Mouse (Mus musculus): Measurements from ENCODE around the gene Rnf126.

Gene Rnf126

DNA sequence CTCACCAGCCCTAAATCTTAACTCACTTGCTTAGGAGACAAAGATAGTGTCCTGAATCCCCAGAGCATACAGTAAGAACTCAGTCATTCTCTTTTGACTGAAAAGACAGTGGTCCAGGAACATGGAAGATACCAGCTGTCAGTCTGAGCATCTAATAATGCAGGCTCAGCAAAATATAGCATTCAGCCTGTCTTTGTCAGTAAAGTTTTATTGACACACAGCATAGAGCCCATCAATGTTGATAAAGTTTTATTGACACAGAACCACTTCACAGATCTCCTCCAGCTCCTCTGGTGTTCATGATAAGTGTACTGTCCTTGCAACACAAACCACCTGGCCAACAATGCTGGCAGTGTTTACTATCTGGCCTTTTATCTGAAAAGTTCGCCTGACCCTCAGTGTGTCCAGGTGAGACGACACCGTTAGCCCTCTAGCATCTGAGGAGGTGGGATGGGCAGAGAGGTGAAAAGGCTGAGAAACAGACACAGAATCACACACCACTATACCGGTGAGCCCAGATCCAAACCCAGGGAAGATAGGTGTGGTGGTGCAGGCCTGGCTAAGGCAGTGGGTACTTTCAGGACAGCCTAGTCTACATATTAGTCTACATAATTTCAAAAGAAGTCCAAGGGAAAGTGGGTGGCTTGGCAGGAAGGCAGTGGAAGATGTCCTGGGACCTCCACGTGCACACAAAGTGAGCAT lies 25.7 kb upstream of the Rnf126 start:
- no peak for DNase-seq (ENCODE audit: low spot score)

DNA sequence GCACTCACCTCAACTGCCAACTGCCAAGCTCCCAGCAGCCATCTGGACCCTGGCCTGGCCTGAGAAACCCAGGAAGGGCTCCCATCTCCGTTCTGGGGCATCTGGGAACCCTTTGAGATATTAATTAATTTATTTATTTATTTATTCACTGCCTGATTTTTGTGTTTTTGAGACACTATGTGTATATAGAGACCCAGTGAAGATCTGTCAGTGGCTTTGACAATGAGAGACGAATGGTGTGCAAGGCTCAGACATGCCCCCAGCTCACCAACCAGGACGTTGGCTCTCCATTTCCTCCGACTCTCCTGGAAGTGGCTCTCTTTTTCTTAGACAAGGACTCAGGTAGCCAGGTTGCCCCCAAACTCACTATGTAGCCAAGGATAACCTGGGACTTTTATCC lies 24.1 kb upstream of the Rnf126 start, which contains the start of gene Prss57:
TSS of gene Prss57 (minus strand) at position 101 of the 400 bp plus-strand sequence.
- no peak for DNase-seq (ENCODE audit: low spot score)

DNA sequence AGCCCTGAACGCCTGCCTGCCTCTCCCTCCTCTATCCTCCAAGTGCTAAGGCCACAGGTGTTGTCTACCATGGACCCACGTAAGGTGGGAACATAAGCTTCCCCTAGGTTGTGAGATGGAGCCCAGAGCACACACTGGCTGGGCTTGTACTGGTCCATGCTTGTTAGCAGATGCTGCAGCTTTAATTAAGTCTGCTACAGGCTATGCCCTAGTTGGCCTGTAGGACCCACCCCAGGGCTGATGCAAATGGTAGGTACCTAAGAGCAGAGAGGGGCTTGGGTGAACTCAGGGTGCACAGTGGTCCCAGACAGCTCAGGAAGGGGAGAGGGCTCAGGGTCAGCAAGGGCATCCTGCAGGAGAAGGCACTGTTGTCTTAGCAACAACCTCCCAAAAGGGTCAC lies 22.8 kb upstream of the Rnf126 start:
- DNase-seq (ENCODE audit: low spot score), result no peak

DNA sequence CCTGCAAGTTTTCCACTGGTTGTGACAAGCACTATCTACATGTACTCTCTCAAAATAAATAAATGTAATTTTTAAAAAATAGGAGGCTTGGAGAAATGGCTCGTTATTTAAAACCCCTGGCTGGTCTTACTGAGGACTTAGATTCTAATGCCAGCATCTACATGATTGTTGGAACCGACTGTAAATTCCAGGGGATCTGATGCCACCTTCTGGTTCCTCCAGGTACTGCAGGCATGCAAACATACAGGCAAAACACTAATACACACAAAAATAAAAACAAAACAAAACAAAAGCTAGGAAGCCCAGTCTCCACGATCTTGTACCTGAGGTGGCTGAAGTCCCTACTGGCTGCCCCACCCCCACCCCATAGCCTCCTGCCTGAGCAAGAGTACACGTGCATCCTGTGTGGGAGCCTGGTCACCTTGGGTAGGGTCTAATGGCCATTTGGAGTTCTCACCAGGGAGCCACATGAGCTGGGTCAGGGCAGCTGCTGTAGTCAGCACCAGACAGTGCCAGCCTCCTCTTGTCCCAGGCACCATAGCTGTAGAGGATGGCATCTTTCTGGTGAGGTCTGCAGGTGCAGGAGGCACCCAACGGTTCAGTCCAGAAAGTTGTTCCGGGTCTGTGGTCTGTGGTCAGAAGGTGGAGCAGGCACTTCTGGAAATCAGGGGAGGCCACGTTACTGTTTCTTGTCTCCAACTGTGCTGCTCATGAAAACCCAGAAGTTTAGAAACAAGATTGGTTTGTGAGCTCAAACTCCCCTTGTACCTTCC lies 21.8 kb upstream of the Rnf126 start:
- DNase-seq (ENCODE audit: low spot score), result peak; percentile 71

DNA sequence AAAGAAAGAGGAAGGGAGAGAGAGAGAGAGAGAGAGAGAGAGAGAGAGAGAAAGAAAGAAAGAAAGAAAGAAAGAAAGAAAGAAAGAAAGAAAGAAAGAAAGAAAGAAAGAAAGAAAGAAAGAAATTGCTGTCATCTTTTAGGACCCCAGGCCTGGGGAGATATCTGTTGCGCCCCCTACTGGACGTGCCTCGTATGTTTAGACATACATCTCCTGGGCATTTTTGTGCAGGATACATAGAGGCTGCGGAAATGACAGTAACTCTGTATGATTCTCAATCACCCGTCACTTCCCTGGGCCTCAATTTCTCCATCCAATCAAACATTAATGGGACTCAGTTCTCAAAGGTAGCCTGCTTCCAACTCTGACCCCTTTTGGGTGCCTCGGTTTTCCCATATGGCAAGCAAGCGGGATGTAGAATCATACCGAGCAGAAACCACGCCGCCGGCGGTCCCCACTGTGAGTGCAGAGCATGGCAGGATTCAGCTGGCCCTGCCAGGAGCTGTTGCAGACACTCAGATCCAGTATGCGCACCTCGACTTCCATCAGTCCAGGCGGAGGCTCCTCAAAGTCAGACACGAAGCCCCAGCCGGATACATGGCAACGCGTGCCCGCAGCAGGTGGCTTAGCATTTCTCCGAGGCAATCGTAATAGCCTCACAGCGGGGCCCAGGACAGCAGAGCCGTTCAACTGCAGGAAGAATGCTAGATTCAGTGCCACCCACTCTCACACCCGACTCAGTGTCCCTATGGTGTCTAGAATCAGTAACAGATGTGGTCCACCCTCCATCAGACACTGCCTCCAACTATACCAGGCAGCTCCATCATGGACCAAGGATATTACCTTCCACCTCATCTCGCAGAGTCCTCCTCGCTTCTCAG lies 17.4 kb upstream of the Rnf126 start:
- no peak for DNase-seq (ENCODE audit: low spot score)

DNA sequence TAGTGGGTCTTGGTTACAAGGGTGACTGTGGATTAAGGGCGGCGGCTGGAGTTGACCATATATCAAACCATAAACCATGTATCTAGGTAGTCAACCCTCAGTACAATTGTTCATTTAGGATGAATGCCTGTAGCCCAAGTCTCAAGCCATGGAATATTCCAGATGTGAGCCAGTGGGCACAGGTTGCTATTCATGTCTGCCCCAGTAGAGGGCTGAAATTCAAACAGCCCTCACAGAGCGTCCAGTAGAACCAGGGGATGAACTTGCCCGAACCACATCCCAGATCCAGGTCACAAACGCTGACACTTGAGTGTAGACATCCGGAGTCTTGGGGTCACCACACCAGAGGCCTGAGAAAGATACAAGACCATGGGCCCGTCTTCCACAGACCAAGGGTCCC lies 16.3 kb upstream of the Rnf126 start:
- no peak for DNase-seq (ENCODE audit: low spot score)

DNA sequence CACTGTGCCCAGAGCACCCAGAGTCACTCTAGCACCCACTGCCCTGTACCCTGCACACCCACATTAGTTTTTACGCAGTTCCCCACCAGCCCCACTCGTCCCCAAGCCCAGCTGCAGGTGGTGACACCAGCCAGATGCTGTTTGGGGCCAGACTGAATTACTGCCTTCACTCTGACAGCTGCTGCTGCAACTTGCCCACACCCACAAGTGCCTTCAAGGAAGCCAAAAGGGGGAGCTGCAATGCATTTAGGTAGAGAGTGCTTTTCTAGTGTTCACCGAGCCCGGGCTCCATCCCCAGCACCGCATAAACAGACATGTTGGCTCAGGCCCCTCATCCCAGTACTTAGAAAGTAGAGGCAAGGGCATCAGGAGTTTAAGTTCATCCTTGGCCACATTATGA lies 15.2 kb upstream of the Rnf126 start:
- no peak for DNase-seq (ENCODE audit: low spot score)

DNA sequence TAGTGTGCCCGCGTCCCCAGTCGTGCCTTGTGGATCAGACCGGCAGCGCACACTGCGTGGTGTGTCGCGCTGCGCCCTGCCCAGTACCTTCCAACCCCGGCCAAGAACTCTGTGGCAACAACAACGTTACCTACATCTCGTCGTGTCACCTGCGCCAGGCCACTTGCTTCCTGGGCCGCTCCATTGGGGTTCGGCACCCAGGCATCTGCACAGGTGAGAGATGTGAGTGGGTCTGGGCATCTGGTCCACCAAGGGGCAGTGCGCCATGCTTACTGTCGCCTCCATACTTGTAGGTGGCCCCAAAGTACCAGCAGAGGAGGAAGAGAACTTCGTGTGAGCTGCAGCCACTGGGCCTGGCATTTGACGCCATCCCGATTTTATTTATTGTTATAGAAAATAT lies 14.4 kb upstream of the Rnf126 start:
- no peak for DNase-seq (ENCODE audit: low spot score)

DNA sequence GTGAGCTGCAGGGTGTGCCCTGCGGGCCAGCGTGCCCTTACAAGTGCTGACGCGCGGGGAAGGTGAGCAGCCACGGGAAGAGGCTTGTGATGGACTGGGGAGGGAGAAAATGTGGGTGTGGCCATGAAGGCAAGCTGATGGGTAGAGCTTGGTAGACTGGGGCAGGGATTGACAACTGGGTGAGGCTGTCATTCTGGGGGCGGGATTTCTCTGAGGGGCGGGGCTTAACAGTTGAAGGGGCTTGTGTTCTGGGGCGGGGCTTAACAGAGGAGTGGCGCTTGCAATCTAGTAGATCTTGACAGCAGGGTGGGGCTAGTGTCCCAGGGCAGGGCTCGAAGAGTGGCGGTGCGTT lies 13.9 kb upstream of the Rnf126 start:
- no peak for DNase-seq (ENCODE audit: low spot score)

DNA sequence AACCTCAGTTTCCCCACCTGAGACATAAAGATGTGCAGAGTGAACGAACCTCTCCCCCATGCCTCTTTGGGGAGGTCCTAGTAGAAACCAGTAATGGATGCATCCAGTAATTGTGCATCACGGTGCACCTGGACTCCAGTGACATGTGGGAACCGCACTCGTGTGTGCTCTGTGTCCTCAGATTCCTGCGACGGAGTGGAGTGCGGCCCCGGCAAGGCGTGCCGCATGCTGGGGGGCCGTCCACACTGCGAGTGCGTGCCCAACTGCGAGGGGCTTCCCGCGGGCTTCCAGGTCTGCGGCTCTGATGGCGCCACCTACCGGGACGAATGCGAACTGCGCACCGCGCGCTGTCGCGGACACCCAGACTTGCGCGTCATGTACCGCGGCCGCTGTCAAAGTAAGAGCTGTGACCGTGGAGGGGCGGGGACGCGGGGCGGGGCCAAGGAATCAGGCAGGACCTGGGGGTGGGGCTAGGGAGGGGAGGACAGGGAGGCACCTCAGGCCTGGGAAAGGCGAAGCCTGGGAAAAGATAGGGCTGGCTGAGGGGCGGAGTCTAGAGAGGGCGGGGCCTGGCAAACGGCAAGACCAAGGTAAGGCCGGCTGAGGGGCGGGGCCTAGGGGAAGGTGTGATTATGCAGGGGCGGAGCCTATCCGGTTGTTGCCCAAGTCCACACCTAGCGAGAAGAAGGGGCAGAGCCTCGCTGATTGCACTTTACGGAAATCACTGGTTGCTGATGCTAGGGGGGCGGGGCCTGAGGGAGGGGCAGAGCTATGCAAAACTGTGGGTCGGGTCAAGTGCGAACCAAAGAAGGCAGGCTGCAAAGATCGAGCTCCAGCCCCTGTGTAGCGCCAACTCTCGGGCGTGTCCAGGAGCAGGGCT lies 13.3 kb upstream of the Rnf126 start:
- DNase-seq (ENCODE audit: low spot score), result peak; percentile 84

DNA sequence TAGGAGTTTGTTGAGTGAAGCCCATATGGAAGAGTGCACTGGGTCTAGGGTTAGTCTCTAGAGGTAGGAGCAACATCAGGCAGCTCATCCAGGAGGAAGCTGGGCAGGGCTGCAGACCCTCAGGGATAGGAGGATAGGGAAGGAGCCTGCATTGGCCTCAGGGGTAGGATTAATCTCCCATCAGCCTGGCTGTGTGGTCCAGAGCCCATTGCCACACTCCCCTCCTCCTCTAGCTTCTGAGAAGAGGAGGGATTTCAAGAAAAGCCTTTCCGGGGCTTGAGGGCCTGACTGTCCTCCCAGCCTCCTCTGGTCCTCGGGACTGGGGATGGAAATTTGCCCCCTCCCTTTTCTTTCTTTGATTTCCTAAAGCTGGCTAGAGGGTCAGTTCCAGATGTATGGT lies 12.4 kb upstream of the Rnf126 start:
- no peak for DNase-seq (ENCODE audit: low spot score)

DNA sequence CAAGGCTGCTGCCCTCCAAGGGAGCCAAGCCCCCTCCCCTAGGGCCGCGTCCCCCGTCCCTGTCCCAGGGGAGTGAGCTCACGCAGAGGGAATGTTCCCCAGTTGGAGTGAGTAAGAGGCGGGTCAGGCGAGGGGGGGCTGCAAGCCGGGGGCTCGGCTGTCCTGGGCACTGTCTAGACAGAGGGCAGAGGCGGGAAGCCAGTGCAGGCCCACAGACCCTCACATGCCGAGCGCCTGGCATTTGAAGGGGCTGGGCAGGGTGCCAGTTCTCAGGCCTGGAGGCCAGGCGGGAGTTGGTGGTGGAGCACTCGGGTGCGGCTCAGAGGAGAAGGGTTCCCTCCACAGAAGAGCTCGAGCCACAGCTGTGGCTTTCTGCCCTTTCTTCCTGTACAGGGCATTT lies 11.3 kb upstream of the Rnf126 start:
- DNase-seq (ENCODE audit: low spot score), result no peak

DNA sequence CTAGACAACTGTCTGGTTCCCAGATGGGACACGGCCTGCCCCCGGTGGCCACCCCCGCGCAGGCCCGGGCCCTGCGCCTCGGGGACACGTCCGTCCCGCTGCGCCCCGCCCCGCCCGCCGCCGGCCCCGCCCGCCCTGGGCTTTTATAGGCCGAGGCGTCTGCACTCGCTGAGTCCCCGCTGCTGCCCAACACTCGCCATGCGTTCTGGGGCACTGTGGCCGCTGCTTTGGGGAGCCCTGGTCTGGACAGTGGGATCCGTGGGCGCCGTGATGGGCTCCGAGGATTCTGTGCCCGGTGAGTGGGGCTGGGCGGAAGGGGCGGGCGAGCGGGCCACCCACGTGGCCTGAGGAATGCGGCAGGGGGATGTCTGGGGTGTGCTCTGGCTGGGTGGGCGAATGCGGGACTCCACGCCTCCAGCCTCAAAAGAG lies 10.4 kb upstream of the Rnf126 start, which contains the start of gene Fstl3:
TSS of gene Fstl3 (plus strand) at position 170 of the 429 bp plus-strand sequence.
- DNase-seq (ENCODE audit: low spot score), result no peak

DNA sequence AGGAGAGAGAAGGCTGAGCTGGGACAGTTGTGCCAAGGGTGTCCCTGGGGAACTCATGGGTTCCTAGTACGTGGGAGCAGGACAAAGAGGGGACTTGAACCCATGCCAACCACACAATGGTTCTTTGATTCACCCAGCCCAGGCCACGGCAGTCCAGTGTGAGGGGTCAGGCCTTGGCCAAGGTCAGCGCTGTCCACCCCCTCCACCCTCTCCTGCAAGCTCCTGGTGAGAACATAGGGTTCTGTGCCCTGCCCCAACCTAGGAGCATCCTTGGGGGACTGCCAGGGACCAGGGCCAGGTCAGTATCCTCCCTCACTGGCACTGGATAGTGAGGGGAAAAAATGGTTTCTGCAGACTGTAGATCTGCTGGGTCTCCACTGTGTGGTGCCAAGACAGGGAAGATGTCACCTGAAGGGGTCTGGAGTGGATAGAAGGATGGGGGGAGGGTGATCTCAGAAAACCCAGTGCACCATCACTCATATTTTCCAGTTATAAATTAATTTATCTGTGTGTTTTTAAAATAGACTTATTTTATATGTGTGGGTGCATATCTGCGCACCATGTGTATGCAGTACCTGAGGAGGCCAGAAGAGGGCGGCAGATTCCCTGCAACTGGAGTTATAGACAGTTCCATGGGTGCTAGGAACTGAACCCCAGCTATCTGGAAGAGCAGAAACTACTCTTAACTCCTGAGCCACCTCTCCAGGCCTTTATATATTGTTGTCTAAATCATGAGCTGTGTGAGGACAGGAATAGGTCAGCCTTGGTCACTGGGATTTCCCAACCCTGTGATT lies 7.9 kb upstream of the Rnf126 start:
- DNase-seq (ENCODE audit: low spot score), result no peak

DNA sequence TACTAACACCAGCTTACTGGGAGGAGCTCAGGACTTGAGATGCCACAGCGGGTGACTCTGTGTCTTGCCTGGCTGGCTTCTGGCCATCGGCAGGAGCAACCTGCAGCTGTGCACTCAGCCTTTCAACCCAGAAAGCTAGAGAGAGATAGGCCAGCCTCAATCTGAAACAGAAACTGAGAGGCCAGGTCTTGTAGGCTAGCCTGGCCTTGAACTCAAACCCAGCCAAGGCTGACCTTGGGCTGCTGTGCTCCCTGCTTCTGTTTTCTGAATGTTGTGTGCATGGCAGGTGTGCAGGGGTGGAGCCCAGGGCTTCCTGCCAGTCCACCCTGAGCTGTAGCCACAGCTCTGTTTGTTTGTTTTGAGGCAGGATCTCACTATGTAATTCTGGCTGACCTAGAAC lies 6.5 kb upstream of the Rnf126 start:
- DNase-seq (ENCODE audit: low spot score), result no peak

DNA sequence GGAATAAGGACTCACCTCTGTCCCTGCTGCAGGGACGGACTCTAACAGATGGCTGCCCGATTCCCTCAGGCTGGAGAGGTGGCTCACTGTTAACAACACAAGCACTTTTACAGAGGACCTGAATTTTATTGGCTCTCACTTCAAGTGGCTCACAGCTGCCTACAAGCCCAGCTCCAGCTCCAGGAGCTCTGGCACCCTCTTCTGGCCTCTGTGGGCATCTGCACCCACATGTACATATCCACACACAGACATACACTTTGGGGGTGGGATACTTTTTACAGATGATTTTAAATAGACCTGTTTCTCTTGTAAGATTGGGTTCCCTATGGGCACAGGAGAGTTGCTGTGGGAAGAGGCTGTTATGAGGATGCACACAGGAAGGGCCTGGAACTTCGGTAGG lies 5.6 kb upstream of the Rnf126 start:
- no peak for DNase-seq (ENCODE audit: low spot score)

DNA sequence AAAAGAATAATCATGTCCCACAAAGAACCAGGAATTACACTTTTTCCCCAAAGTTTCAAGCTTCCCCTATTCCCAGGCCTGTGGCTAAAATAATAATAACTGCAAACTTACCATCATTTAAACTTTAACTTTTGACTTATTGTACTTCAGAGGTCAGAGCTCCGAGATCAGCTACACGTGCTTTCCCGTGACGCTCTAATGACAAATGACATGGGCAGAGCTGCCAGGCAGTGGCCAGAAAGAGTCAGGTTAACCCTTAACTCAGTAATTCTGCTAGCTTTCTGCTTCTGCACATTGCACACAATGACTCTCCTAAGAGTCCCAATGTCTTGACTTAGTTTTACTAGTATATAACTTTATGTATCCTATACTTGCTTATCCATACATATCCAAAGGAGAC lies 2.6 kb upstream of the Rnf126 start:
- no peak for DNase-seq (ENCODE audit: low spot score)

DNA sequence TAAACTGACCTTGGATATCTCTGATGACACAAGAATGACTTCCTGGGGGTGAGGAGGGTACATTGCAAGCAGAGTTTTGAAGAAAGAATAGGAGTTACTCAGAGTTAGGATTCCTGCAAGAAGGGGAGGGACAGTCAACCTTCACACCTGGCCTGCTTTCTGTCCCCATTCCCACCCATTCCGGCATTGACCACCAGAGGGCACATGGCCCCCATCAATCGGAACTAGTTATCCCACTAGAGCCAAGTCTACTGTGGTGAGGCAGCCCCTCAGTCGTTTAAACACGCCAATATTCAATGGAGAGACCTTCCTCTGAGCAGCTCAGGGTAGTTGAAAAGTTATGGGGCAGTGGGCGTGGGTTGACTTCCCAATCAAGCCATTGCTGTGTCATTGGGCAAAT lies 1.6 kb upstream of the Rnf126 start:
- DNase-seq (ENCODE audit: low spot score), result peak; percentile 57

DNA sequence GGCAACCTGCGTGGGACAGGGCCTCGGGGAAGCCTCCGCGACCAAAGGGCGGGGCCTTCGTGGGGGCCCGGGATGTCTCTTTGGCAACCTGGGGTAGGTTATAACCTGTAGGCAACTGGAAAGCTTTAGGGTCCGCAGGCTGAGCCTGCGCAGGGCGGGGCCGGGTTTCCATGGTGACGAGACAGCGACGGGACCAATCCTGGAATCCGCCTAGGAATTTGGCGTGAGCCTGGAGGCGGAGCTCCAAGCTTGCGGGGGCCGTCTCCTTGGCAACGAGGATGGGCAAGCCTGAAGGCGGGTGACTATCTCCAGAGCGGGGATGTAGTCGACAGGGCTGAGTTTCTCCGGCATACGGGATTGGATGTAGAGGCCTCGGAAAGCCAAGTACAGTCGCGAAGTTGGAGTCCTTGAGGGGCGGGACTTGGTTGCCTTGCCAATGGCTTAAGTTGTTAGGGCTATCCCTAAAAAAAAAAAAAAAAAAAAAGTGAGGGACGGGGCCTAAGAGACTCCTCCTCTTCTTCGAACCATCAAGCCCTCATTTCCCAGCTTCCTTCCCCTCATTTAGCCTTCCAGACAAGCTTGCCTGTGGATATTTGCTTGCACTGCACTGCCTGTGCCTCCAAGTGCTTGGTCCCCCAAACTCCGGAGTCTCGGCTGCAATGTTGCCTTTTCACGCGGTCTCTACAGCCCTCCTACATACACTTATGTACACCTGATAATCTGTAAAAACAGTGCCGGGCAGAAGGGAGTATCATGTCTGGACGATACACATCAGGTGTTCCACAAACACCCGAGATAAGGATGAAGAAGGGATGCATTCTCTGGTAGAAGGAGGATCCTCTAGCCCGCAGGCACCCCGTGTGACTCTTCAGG lies 856 bp upstream of the Rnf126 start:
- peak; percentile 83 for DNase-seq (ENCODE audit: low spot score)

DNA sequence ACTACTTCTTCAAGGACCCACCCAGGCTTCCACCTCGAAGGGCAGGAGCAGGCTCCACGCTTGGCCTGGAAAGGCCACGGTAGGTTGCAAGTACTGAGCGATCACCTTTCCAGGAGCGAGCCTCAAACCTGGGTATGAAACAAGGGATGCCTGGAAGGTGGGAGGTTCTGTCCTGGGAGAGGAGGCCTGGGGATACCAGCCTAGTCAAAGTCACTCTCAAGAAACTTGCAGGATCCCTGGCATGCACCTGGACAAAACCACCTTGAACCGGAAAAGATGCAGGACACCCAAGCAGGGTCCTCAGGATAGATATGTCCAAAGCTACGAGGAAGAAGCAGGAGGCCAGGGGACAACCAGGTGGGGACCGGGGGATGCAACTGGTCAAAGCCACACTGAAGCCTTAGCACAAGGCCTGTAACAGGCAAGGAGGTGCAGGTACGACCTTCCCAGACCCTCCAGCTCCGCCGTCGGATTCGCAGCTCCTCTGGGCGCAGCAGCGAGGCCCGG lies 698 bp downstream of the Rnf126 start:
- no peak for DNase-seq (ENCODE audit: low spot score)

All from ovary, postnatal 10 days (tissue).